ENCODE assay signal across 8 mouse cellular contexts in the genomic region with DNA sequence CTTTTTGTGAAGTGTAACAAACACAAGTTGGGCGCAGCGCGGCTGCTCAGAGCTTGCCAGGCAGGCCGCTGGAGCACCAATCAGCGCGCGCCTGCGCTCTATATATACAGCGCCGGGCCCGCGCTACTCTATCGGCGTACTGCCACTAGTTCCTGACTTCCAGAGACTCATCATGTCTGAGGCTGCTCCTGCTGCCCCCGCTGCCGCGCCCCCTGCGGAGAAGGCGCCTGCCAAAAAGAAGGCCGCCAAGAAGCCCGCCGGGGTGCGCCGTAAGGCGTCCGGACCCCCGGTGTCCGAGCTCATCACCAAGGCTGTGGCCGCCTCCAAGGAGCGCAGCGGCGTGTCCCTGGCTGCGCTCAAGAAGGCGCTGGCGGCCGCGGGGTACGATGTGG. TPM values are rescaled to one million over a fixed set of nuclear protein-coding genes. Genes with fewer than 3 reads are reported as not detected.
DNase-seq lines count a peak whose midpoint lies in the region; ATAC-seq lines count a peak whose summit lies in the region.

A gene (plus strand): TSS at position 132 of the 392 bp plus-strand sequence.

- H3K36me3 ChIP-seq in intestine, embryonic 16.5 days (ENCODE audit: control insufficient read depth, insufficient read depth, low read length): no peaks in the 10 kb centered on the region
- H3K36me3 ChIP-seq in midbrain, embryonic 10.5 days: no peaks in the 10 kb centered on the region

- peaks cover 5% of the 10 kb centered on the region; the same call in 1 of the 2 replicates for H3K4me1 ChIP-seq in intestine, embryonic 16.5 days (ENCODE audit: control insufficient read depth, insufficient read depth, low read length)
- H3K4me1 ChIP-seq in midbrain, embryonic 10.5 days: peaks cover 34% of the 10 kb centered on the region

- DNase-seq in adrenal gland, adult 8-10 months: peak; percentile 89
- DNase-seq in embryo, embryonic 9.5 days (ENCODE audit: extremely low spot score): peak; percentile 97
- peak; percentile 85 to 92 for DNase-seq in gastrocnemius, postnatal 4 days (ENCODE audit: low spot score in 2 of 2)
- peak; percentile 88 to 89 for DNase-seq in left cerebral cortex, postnatal 36 days (ENCODE audit: low spot score in 2 of 2)
- DNase-seq in midbrain, embryonic 10.5 days (ENCODE audit: low spot score): peak; percentile 91
- peak; percentile 88 to 91 for DNase-seq in right cerebral cortex, postnatal 36 days (ENCODE audit: low spot score in 2 of 2)
- peak; percentile 86 to 92 for DNase-seq in urinary bladder, postnatal 4 days (ENCODE audit: low spot score in 2 of 2)

- H3K27me3 ChIP-seq in intestine, embryonic 16.5 days (replicated peaks; ENCODE audit: control insufficient read depth, insufficient read depth, low read length): no peaks in the 10 kb centered on the region
- H3K27me3 ChIP-seq in midbrain, embryonic 10.5 days (ENCODE audit: low read depth, poor library complexity, severe bottlenecking): no peaks in the 10 kb centered on the region

- no peaks in the 10 kb centered on the region for H3K9me3 ChIP-seq in intestine, embryonic 16.5 days (ENCODE audit: control insufficient read depth, low read length)
- no peaks in the 10 kb centered on the region for H3K9me3 ChIP-seq in midbrain, embryonic 10.5 days (replicated peaks)

- peak within 1 kb of the TSS; percentile 61 for H3K4me3 ChIP-seq in intestine, embryonic 16.5 days (ENCODE audit: low read length)
- peak within 1 kb of the TSS; percentile 67 for H3K4me3 ChIP-seq in midbrain, embryonic 10.5 days

- H3K4me2 ChIP-seq in intestine, embryonic 16.5 days (ENCODE audit: low read depth, low read length): peak within 1 kb of the TSS; percentile 91

- intact Hi-C loops in left cerebral cortex, postnatal 36 days (cut with DNase I): loop anchor here (2.0 to 5.0 kb wide), 2 partner anchors 40 to 116 kb away; a partner anchor contains a TSS

- peak within 1 kb of the TSS; percentile 99 for H3K27ac ChIP-seq in intestine, embryonic 16.5 days (ENCODE audit: low read length)
- H3K27ac ChIP-seq in midbrain, embryonic 10.5 days (replicated peaks): peak within 1 kb of the TSS; percentile 96

- peak within 1 kb of the TSS; percentile 94 for H3K9ac ChIP-seq in intestine, embryonic 16.5 days (ENCODE audit: low read depth, low read length)

- WGBS in intestine, embryonic 16.5 days: under 1% methylated on average over 27 of the region's 38 CpGs
- WGBS in midbrain, embryonic 10.5 days: under 1% methylated on average over 38 of the region's 38 CpGs

- peak; percentile 88 for ATAC-seq in intestine, embryonic 16.5 days

RNA-seq across cellular contexts. Expression of the gene that starts here (rescaled TPM):
- total RNA-seq in adrenal gland, adult 8-10 months (2022): 100 to 1,000 TPM; 212 to 290 (median 255) TPM
- 100 to 1,000 TPM; 462 to 585 TPM for total RNA-seq in gastrocnemius, postnatal 4 days (2021)
- polyA plus RNA-seq in intestine, embryonic 16.5 days (2015; fragmentation: Nextera tagmentation; extraction: Ambion mirVana): 33.6 and 35.3 TPM in 2 replicates
- 10 to 100 TPM; 68.2 to 74.7 TPM for total RNA-seq in left cerebral cortex, postnatal 36 days (2021)
- 8.8 and 9.5 TPM in 2 replicates for polyA plus RNA-seq in midbrain, embryonic 10.5 days (2016; fragmentation: Nextera tagmentation; extraction: Ambion mirVana)

Comparison
In these comparisons a context has a peak if more than half of its experiments do, and no peak if none do; other contexts are left out.
1. Peak in every context shown above with its lines: DNase-seq, ATAC-seq, H3K4me3 ChIP-seq and H3K27ac ChIP-seq.